Mouse (Mus musculus) gastrocnemius, postnatal 36 days (tissue): Measurements from ENCODE around the gene Gm3095. TPM values are rescaled to one million over a fixed set of nuclear protein-coding genes. Genes with fewer than 3 reads are reported as not detected.
"Not testable (repeated sequence)": the region's sequence is repeated elsewhere in the genome, so short reads cannot be mapped to it uniquely, and the experiment has no call there.

Experiments
- DNase-seq, 2 experiments: peaks; one replicate each; pipeline ENCODE4 v3.0.0; 2022
- intact Hi-C: fragments of 180-260 bp; cut with DNase I; formaldehyde crosslinking; loops from one replicate; pipeline ENCODE4 v1.15.1; 2025
- long read RNA-seq, 2 experiments: library from polyadenylated mRNA; stranded (forward); transcript quantifications; one replicate each; pipeline ENCODE4 v2.0.0; 2021
- total RNA-seq, 2 experiments: library from RNA; stranded (reverse); gene quantifications; 2 replicates each; pipeline ENCODE4 v1.2.3; 2021

Gm3095 gene
- not detected for total RNA-seq
- long read RNA-seq, experiment 1: 0 reads
- long read RNA-seq, experiment 2: 0 reads

- intact Hi-C loops, DNase-seq: not testable (repeated sequence)
These were observed at the start of gene Gm3095 for GRCm38 (mm10) chr14:3963247-3963646. Gm3095 (plus strand) TSS chr14:3963547.

- intact Hi-C loops, DNase-seq: not testable (repeated sequence)
These were observed 31.9 kb upstream of the Gm3095 start, which contains the start of gene Gm3029 for GRCm38 (mm10) chr14:3931456-3931855. Gm3029 (plus strand) TSS chr14:3931756.

DNA sequence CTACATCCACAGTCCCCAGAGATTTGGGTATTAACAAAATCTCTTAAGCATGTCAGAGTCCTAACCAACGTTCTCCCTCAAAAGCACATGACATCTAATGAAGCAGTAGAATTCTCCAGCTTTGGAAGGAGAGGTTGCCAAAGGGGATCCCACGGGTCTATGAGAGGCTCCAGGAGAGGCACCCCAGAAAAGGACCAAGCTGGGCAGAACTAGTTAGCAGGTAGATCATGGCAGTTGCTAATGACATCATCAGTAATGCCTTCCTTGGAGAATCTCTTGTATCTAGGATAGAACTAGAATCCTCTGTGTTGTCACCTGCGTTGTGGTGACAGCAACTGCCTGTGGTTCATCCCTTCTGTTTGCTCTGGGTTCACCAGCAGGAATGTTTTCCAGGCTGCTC lies 34.7 kb downstream of the Gm3095 start, which contains the start of gene Gm3099:
Gm3099 (plus strand) TSS at position 301 of the 400 bp plus-strand sequence.
- DNase-seq, intact Hi-C loops: not testable (repeated sequence)

Other genes starting within 250 kb of the Gm3095 start
- gene Gm3002, start 153.5 kb upstream of the Gm3095 start, total RNA-seq: not detected
- not detected for gene Gm3033, start 117.3 kb upstream of the Gm3095 start, total RNA-seq
- not detected for gene Gm2916, start 79.4 kb upstream of the Gm3095 start, total RNA-seq
- gene Gm3029, start 31.8 kb upstream of the Gm3095 start, total RNA-seq: not detected
- gene Gm3099, start 34.8 kb downstream of the Gm3095 start, total RNA-seq: not detected
- gene Gm5796, start 60.4 kb downstream of the Gm3095 start, total RNA-seq: under 1 TPM in 1 of 2 experiments, not detected in 1; 0.51 TPM
- not detected for gene Gm3115, start 120.6 kb downstream of the Gm3095 start, total RNA-seq
- gene Gm8108, start 147.0 kb downstream of the Gm3095 start, total RNA-seq: under 1 TPM in 1 of 2 experiments, not detected in 1; 0.15 TPM
- gene Gm3127, start 201.5 kb downstream of the Gm3095 start, total RNA-seq: not detected
- not detected for gene Gm2974, start 219.0 kb downstream of the Gm3095 start, total RNA-seq